Mouse (Mus musculus) heart, embryonic 12.5 days (tissue): ENCODE results near the gene Ercc4. TPM values are rescaled to one million over a fixed set of nuclear protein-coding genes. Genes with fewer than 3 reads are reported as not detected.

ENCODE experiments used
- ATAC-seq: fragments of 200-750 bp; cut with Nextera tagmentation; 2 replicates; pipeline ENCODE4 v1.8.0; 2017; ENCODE audit warnings: moderate TSS enrichment, moderate library complexity; ENCODE audit not compliant: insufficient number of reproducible peaks, low FRiP score
- H3K27ac ChIP-seq: fragments of 300-500 bp; sonication (generic); 2 replicates; pipeline ENCODE4 v1.5.1; 2016; ENCODE audit warnings: mild to moderate bottlenecking, moderate library complexity; ENCODE audit not compliant: poor library complexity, severe bottlenecking
- H3K27me3 ChIP-seq: fragments of 300-500 bp; sonication (generic); replicated peaks from 2 replicates; pipeline ENCODE4 v1.6.1; 2016; ENCODE audit warnings: mild to moderate bottlenecking, moderate library complexity
- H3K36me3 ChIP-seq: fragments of 300-500 bp; sonication (generic); 2 replicates; pipeline ENCODE4 v1.6.1; 2016; ENCODE audit warnings: mild to moderate bottlenecking, moderate library complexity
- H3K4me1 ChIP-seq: fragments of 300-500 bp; sonication (generic); replicated peaks from 2 replicates; pipeline ENCODE4 v1.6.1; 2016; ENCODE audit warnings: mild to moderate bottlenecking
- H3K4me2 ChIP-seq: fragments of 300-500 bp; sonication (generic); 2 replicates; pipeline ENCODE4 v1.6.1; 2016; ENCODE audit warnings: mild to moderate bottlenecking, moderate library complexity
- H3K4me3 ChIP-seq: fragments of 300-500 bp; sonication (generic); 2 replicates; pipeline ENCODE4 v1.5.1; 2016; ENCODE audit warnings: mild to moderate bottlenecking
- H3K9ac ChIP-seq: fragments of 300-500 bp; sonication (generic); 2 replicates; pipeline ENCODE4 v1.6.1; 2016; ENCODE audit warnings: mild to moderate bottlenecking, moderate library complexity
- H3K9me3 ChIP-seq: fragments of 300-500 bp; sonication (generic); replicated peaks from 2 replicates; pipeline ENCODE4 v1.6.1; 2016; ENCODE audit warnings: mild to moderate bottlenecking, moderate library complexity
- WGBS: fragments of 180-500 bp; shearing (Covaris S2); methylation state at CpG from one replicate; pipeline ENCODE4 v1.1.7; 2016; 5-methylcytosine and 5-hydroxymethylcytosine counted together
- polyA plus RNA-seq: library from polyadenylated mRNA; unstranded; fragments of >200 nt; fragmentation: Nextera tagmentation; extraction: Ambion mirVana; gene quantifications from 2 replicates; pipeline ENCODE4 v1.2.1, GENCODE M21; 2016

Gene Ercc4
- polyA plus RNA-seq, 1 experiment from 2014 or later, result 9.8 TPM

DNA sequence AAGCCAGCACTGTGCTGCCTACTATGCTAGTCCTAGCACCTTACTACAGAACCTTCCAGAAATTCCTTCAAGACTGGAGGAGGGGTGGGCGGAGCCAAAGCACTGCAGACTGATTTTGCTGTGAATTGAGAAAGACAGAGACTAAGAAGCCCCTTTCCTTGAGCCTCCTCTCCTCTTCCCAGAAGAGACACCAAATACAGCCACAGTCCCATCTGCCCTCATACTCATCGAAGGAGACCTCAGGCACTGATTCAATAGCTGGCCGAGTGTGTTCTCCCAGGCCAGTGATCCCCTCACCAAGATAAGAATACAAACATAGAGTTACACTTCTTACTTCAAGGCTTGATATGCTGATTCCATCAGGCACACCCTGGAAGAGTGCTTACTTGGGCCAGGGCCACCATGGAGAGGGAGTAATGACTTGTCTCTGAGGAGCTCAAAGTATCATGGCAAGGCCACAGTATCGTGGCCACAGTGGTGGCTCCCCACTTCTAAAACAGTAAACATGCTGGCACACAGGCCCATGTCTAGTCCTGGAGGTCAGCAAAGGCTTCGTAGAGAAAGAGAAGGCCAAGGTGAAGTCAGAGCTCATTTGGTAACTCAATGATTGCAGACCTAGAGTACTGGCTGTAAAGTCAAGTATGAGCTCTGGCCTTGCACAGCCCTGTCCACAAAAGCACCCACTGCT is 63.7 kb downstream of the Ercc4 start:
- no peak overlapping the region for H3K4me2 ChIP-seq
- no peaks in the 10 kb centered on the region for H3K9me3 ChIP-seq
- no peaks in the 10 kb centered on the region for H3K27me3 ChIP-seq
- no peaks in the 10 kb centered on the region for H3K4me1 ChIP-seq
- no peak for ATAC-seq
- H3K4me3 ChIP-seq, result no peak overlapping the region
- WGBS, result 84% methylated on average over 5 of the region's 5 CpGs
- no peak overlapping the region for H3K9ac ChIP-seq
- no peaks in the 10 kb centered on the region for H3K36me3 ChIP-seq
- no peak overlapping the region for H3K27ac ChIP-seq

DNA sequence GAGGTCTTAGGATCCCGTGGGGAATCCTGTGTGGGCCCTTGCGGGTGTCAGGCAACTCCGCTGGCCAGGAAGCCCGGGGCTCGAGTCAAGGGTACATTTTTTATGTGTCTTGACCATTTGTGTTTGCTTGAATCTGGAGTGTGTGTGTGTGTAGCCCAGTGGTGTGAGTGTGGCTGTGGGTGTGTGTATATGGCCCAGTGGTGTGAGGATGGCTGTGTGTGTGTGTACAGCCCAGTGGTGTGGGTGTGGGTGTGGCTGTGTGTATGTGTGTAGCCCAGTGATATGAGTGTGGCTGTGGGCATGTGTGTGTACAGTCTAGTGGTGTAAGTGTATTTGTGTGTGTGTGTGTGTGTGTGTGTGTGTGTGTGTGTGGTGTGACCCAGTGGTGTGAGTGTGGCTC is 73.0 kb downstream of the Ercc4 start:
- Histone ChIP-seq H3K9ac (no peak overlapping the region), H3K4me2 (no peak overlapping the region), H3K36me3 (no peaks in the 10 kb centered on the region), H3K9me3 (peaks cover 9% of the 10 kb centered on the region), H3K4me1 (no peaks in the 10 kb centered on the region), H3K27me3 (no peaks in the 10 kb centered on the region), H3K27ac (no peak overlapping the region), H3K4me3 (no peak overlapping the region)
- 90% methylated on average over 5 of the region's 5 CpGs for WGBS
- no peak for ATAC-seq

DNA sequence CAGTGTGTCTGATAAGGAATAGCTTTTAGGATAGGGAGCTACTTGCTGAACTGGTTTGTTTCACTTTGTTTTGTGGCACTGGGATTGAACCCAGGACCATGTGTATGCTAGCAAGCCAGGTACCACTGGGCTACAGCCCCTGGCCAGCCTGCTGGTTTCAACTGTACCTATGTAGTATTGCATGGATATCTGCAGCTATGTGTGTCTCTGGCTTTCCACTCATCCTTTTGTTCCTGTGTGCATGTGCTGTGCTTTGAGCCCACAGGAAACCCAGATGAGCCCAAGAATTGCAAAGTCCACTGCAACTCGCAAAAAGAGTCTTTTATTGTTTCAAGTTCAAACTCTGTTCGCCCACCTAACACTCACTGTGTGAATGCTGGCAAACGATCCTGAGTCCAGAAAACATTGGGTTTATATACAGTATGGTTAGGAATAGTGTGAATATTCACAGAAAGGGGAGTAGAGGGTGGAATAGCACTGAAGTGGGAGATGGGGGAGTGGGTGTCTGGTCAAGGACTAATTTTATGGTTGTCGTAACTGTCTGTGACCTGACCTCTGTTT is 73.8 kb downstream of the Ercc4 start:
- H3K27ac ChIP-seq, result no peak overlapping the region
- H3K27me3 ChIP-seq, result no peaks in the 10 kb centered on the region
- no peaks in the 10 kb centered on the region for H3K4me1 ChIP-seq
- ATAC-seq, result no peak
- H3K9ac ChIP-seq, result no peak overlapping the region
- no peak overlapping the region for H3K4me2 ChIP-seq
- 85% methylated on average over 4 of the region's 4 CpGs for WGBS
- no peak overlapping the region for H3K4me3 ChIP-seq
- H3K9me3 ChIP-seq, result peaks cover 9% of the 10 kb centered on the region
- H3K36me3 ChIP-seq, result no peaks in the 10 kb centered on the region

DNA sequence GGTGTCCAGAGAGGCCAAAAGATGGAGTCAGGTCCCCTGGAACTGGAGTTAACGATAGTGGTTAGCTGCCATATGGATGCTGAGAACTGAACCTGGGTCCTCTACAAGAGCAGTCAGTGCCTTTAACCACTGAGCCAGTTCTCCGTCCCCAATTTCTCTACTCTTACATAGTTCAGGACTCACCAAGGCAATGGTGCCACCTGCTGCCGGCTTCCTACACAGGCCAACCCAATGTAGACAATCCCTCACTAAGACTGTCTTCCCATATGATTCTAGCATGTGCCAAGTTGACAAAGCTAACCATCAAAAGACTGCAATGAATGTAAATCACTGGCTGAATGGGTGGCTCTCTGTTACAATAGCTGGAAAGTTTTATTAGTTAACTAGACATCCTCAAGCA is 74.9 kb downstream of the Ercc4 start:
- Histone ChIP-seq H3K9ac (no peak overlapping the region), H3K4me3 (no peak overlapping the region), H3K4me2 (no peak overlapping the region), H3K36me3 (no peaks in the 10 kb centered on the region), H3K27ac (no peak overlapping the region), H3K27me3 (no peaks in the 10 kb centered on the region), H3K4me1 (peaks cover 9% of the 10 kb centered on the region), H3K9me3 (peaks cover 9% of the 10 kb centered on the region)
- WGBS, result 89% methylated on average over 3 of the region's 3 CpGs
- no peak for ATAC-seq

DNA sequence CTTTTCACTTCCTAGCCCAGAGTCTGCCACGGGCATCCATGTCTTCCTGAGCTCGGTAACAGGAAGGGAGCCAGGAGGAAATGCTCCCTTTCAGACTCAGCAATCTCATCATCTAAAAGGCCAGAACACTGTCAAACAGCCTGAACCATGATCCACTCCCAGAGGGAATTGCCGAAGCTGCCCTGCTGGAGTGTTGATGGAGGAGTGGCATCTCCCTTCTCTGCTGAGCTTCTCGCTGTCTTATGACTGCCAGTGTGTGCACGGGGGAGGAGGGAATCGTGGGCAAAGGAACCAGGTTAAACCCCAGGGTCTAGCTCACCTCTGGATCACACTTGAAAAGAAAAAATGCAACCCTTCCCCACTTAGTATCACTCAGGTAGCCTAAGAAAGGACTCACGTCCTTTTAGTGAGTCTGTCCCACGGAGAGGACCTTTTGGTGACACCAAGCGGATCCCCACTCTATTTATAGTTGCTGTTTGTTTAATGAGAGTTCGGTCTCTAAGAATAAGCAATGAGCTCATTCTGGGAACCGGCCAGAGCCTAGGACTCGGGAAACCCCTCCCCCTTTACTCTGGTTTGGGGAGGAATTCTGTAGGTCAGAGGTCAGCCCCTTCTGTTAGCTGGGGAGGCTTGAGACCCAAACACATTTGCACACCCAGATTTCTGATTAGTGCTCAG is 80.1 kb downstream of the Ercc4 start:
- H3K36me3 ChIP-seq, result no peaks in the 10 kb centered on the region
- peaks cover 51% of the 10 kb centered on the region for H3K4me1 ChIP-seq
- peak overlapping the region; percentile 54 for H3K4me2 ChIP-seq
- H3K9ac ChIP-seq, result peak overlapping the region; percentile 38; the same call in 1 of the 2 replicates
- peaks cover 9% of the 10 kb centered on the region for H3K9me3 ChIP-seq
- H3K4me3 ChIP-seq, result no peak overlapping the region
- H3K27me3 ChIP-seq, result no peaks in the 10 kb centered on the region
- peak overlapping the region; percentile 85 for H3K27ac ChIP-seq
- peak; percentile 66 for ATAC-seq
- 12% methylated on average over 12 of the region's 12 CpGs for WGBS

DNA sequence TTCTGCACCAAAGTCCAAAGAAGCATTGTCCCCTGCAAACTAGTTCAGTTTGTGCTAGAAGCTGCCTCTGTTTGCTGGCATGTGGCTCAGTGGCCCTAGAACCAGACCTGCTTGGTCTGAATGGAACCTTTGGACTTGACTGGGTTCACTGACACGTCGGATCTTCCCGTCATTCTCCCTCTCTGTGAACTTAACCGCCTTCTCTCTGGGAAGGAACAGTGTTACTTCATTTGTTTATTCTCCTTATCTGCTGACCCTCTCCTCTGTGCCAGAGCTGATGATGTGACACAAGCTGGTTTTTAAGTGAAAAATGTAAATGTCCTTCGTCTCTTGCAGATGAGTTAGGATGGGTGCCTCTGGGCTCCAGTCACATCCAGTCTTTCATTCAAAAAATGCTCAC is 81.0 kb downstream of the Ercc4 start:
- no peak for ATAC-seq
- Histone ChIP-seq H3K4me1 (peaks cover 57% of the 10 kb centered on the region), H3K27ac (peak overlapping the region; percentile 85; the same call in 1 of the 2 replicates)

DNA sequence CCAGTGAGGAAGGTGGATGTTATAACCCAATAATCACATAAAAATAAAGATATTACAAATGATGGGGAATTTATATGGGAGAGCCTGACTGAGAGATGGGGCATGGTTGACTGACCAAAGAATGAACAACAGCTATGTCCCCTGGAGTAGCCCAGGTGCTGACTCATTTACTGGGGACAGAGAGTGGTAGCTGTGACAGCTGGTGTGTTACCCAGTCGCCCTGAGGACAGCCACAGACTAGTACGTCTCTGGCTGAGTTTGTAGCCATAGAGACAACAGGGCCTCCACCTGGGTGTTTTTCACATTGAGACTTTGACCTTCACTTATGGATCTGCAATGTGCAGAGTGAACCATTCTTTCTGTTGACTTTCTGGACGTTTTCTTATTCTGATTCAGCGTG is 81.7 kb downstream of the Ercc4 start:
- 65% methylated on average over 4 of the region's 4 CpGs for WGBS
- H3K27ac ChIP-seq, result no peak overlapping the region
- H3K27me3 ChIP-seq, result no peaks in the 10 kb centered on the region
- no peak overlapping the region for H3K4me3 ChIP-seq
- no peak overlapping the region for H3K4me2 ChIP-seq
- H3K36me3 ChIP-seq, result no peaks in the 10 kb centered on the region
- peaks cover 57% of the 10 kb centered on the region for H3K4me1 ChIP-seq
- no peak overlapping the region for H3K9ac ChIP-seq
- H3K9me3 ChIP-seq, result no peaks in the 10 kb centered on the region
- ATAC-seq, result no peak

More for the DNA sequence above, 81.0 kb downstream of the Ercc4 start:
- H3K36me3 ChIP-seq, result no peaks in the 10 kb centered on the region
- H3K9me3 ChIP-seq, result peaks cover 4% of the 10 kb centered on the region; the same call in 1 of the 2 replicates
- no peak overlapping the region for H3K4me2 ChIP-seq
- no peaks in the 10 kb centered on the region for H3K27me3 ChIP-seq
- no peak overlapping the region for H3K4me3 ChIP-seq
- 33% methylated on average over 5 of the region's 5 CpGs for WGBS
- H3K9ac ChIP-seq, result no peak overlapping the region

DNA sequence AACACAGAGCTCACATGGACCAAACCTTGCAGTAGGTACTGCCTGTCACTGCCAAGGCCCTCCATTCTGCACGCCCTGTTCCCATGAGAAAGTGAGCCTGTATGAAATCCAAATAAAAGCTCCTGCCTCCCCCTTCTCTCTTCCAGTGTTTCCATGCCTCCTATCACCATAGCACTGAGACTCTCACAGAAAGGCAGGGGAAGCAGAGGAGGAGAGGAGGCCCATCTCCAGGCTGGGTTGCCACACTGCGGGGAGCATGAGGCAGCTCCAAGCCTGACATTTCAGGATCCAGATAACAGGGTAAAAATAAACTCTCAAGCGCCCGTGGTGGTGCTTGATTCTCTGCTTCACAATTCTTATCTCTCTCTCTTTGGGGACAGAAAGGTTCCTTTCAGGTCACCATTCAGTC is 84.2 kb downstream of the Ercc4 start:
- Histone ChIP-seq H3K4me3 (no peak overlapping the region), H3K27me3 (no peaks in the 10 kb centered on the region), H3K4me2 (no peak overlapping the region), H3K9me3 (no peaks in the 10 kb centered on the region), H3K4me1 (peaks cover 67% of the 10 kb centered on the region), H3K9ac (no peak overlapping the region), H3K36me3 (no peaks in the 10 kb centered on the region), H3K27ac (peak overlapping the region; percentile 77)
- 7% methylated on average over 4 of the region's 4 CpGs for WGBS
- peak; percentile 75 for ATAC-seq

DNA sequence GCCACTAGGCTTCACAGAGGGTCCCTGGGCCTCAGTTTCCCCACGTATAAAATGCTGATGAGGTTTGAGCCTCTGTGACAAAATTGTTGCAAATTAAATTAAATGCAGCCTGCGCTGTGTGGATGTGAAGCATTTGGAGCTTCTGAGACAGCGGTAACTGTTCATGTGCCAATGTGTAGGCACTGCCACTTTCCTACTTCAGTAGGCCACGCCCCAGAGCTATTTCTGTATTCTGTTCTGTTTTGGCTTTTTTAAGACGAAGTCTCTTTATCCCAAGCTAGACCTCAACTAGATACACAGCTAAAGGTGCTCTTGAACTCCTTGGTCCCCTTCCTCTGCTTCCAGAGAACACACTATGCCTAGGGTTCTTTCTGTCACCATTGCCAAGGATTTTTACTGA is 85.4 kb downstream of the Ercc4 start:
- ATAC-seq, result no peak
- Histone ChIP-seq H3K4me1 (peaks cover 55% of the 10 kb centered on the region), H3K9me3 (no peaks in the 10 kb centered on the region), H3K27ac (no peak overlapping the region), H3K4me3 (no peak overlapping the region), H3K36me3 (no peaks in the 10 kb centered on the region), H3K4me2 (no peak overlapping the region), H3K9ac (no peak overlapping the region), H3K27me3 (no peaks in the 10 kb centered on the region)
- WGBS, result 78% methylated on average over 5 of the region's 5 CpGs

DNA sequence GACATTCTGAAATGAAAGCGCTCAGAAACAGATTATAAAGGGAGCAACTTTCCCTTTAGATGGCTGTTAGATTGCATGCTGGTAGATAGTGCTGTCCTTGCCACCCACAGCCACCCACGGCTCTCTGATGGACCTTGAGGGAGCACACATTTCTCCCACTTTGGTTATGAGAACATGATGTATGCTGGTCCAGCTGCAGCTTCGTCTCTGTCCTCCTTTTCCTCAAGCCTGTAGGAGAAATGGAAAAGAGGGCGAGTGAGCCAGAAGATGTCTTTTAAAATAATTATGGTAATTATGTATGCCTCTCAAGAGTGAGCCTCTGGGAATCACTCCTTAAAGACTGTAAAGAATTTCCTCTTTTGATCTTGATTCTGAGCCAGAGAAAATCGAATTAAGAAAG is 87.1 kb downstream of the Ercc4 start:
- H3K27ac ChIP-seq, result no peak overlapping the region
- no peak overlapping the region for H3K4me3 ChIP-seq
- H3K9ac ChIP-seq, result no peak overlapping the region
- no peak for ATAC-seq
- H3K4me1 ChIP-seq, result peaks cover 42% of the 10 kb centered on the region
- H3K36me3 ChIP-seq, result no peaks in the 10 kb centered on the region
- H3K27me3 ChIP-seq, result no peaks in the 10 kb centered on the region
- no peak overlapping the region for H3K4me2 ChIP-seq
- 68% methylated on average over 5 of the region's 5 CpGs for WGBS
- no peaks in the 10 kb centered on the region for H3K9me3 ChIP-seq

DNA sequence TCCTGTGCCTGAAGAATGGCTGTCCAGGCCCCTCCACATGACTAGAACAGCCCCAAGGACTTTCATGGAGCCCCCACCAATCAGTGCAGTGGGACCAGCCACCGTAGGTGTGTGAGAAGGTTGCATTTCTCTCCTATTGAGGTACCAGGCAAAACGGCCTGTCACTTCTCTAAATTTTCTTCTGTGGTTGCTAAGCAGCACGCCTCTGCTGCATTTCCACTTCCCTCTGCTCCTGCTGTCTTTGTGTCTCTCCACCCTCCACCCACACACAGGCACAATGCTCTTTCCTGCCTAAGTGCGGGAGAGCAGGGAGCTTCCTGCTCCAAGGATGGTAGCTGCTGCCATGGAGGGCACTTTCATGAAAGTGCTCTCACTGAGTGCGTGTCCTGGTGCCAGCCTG is 87.8 kb downstream of the Ercc4 start:
- 33% methylated on average over 5 of the region's 5 CpGs for WGBS
- no peak for ATAC-seq
- Histone ChIP-seq H3K36me3 (no peaks in the 10 kb centered on the region), H3K4me2 (no peak overlapping the region), H3K27ac (no peak overlapping the region), H3K9me3 (no peaks in the 10 kb centered on the region), H3K4me3 (no peak overlapping the region), H3K4me1 (peaks cover 41% of the 10 kb centered on the region), H3K9ac (no peak overlapping the region), H3K27me3 (no peaks in the 10 kb centered on the region)
